Mouse (Mus musculus) spleen, adult 2 months (tissue): Measurements from ENCODE around the gene Gm49373. TPM values are rescaled to one million over a fixed set of nuclear protein-coding genes. Genes with fewer than 3 reads are reported as not detected.
"Not testable (repeated sequence)": the region's sequence is repeated elsewhere in the genome, so short reads cannot be mapped to it uniquely, and the experiment has no call there.

ENCODE experiments used
- DNase-seq, 2 experiments: peaks; one replicate each; pipeline versions ENCODE4 v3.0.0 to v3.0.0-alpha.2; 2012 to 2021; ENCODE audit warnings: low spot score in 2 of 2, low read depth in 1 of 2
- H3K27ac ChIP-seq: fragments of 200-500 bp; 2 replicates; pipeline ENCODE4 v1.5.1; 2012; ENCODE audit warnings: low read length, inconsistent platforms; ENCODE audit not compliant: insufficient read depth
- H3K27me3 ChIP-seq: fragments of 200-500 bp; 2 replicates; pipeline ENCODE4 v1.6.1; 2012; ENCODE audit warnings: mild to moderate bottlenecking, moderate library complexity, low read length, inconsistent platforms; ENCODE audit not compliant: control insufficient read depth, insufficient read depth
- H3K36me3 ChIP-seq: fragments of 200-500 bp; 2 replicates; pipeline ENCODE4 v1.6.1; 2012; ENCODE audit warnings: mild to moderate bottlenecking, low read length, inconsistent platforms; ENCODE audit not compliant: control insufficient read depth, insufficient read depth
- H3K4me1 ChIP-seq: fragments of 200-500 bp; 2 replicates; pipeline ENCODE4 v1.6.1; 2011; ENCODE audit warnings: inconsistent platforms; ENCODE audit not compliant: control insufficient read depth, insufficient read depth, insufficient read length
- H3K4me3 ChIP-seq: fragments of 200-500 bp; 2 replicates; pipeline ENCODE4 v1.5.1; 2011; ENCODE audit warnings: mild to moderate bottlenecking, inconsistent platforms; ENCODE audit not compliant: insufficient read depth, insufficient read length; ENCODE audit errors: extremely low read depth
- CTCF ChIP-seq: fragments of 200-500 bp; IDR thresholded peaks from 2 replicates; pipeline ENCODE4 v1.5.1; 2011; ENCODE audit warnings: mild to moderate bottlenecking, inconsistent platforms; ENCODE audit not compliant: insufficient read depth, insufficient read length, insufficient replicate concordance; ENCODE audit errors: extremely low read depth
- POLR2A ChIP-seq: fragments of 200-500 bp; IDR thresholded peaks from 2 replicates; pipeline ENCODE4 v1.6.1; 2011; ENCODE audit warnings: low read depth, low read length, inconsistent platforms
- WGBS: fragments of 180-500 bp; shearing (Covaris S2); methylation state at CpG from one replicate; pipeline ENCODE4 v1.1.7; 2018; 5-methylcytosine and 5-hydroxymethylcytosine counted together
- polyA plus RNA-seq: library from polyadenylated mRNA; depleted of rRNA; stranded (reverse); fragments of >200 nt; gene quantifications from 2 replicates; pipeline ENCODE4 v1.2.3, GENCODE M21; 2012

Gene Gm49373
- polyA plus RNA-seq, 1 experiment: 0.19 TPM

DNA sequence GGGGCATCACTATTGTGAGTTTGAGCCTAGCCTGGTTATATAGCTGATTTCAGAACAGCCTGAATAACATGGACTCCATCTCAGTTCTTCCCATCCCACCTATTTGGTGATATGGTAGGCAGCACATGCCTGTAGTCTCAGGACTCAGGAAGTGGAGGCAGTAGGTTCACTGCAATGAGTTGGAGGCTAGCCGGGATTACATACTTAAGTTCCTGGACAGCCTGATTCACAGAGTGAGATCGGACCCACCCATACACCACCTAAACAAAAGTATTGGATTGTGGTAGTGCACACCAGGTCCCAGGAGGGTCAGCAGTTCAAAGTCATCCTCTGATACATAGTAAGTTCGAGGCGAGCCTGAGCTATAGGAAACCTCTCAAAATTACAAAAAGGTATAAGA lies 255 bp downstream of the Gm49373 start:
- TF ChIP-seq POLR2A (no peak), CTCF (no peak)
- peak overlapping the region; percentile 77 for H3K4me3 ChIP-seq
- H3K4me1 ChIP-seq: peaks cover 6% of the 10 kb centered on the region; the same call in 1 of the 2 replicates
- WGBS: 10% methylated on average over 4 of the region's 4 CpGs
- H3K27ac ChIP-seq: no peak overlapping the region
- no peaks in the 10 kb centered on the region for H3K27me3 ChIP-seq
- peaks cover 10% of the 10 kb centered on the region for H3K36me3 ChIP-seq
- DNase-seq: no peak

DNA sequence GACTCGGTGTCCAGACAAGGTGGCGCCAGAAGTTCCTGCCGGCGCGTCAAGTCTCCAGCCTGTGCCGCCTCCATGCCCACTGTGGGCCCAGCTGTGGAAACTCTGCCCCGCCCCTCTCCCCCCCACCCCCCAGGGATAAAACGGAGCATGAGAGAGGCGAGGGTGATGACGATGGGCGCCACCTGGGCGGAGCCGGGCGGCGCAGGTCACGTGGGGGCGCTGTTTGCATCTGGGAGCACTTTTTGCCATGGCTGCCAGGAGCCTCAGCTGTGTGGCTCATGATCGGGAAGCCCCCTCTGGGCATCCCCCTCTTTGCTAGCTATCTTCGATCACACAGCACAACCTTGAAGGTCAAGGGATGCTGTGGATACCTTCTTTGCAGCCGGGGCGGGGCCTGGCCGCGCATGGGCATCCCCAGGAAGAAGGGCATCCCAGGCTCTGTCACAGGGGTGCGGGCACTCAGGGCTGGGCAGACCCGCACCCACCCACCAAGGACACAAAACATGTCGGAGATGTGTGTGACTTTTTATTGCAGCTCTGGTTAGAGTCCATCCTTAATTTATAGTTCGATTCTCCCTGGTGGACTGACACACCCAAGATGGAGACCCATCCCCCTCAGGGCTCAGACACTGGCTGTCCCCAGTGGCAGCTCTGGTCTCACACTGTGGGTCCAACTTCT lies 5.8 kb downstream of the Gm49373 start, which contains the start of gene Zglp1:
Gene Zglp1, minus strand, starts transcription at position 88 of the 679 bp plus-strand sequence.
- no peaks in the 10 kb centered on the region for H3K27me3 ChIP-seq
- DNase-seq: no peak
- no peaks in the 10 kb centered on the region; the same call in 1 of the 2 replicates for H3K4me1 ChIP-seq
- no peak within 1 kb of the TSS for H3K4me3 ChIP-seq
- no peak within 1 kb of the TSS for H3K27ac ChIP-seq
- WGBS: 93% methylated on average over 27 of the region's 27 CpGs
- TF ChIP-seq POLR2A (no peak), CTCF (no peak)
- H3K36me3 ChIP-seq: peaks cover 13% of the 10 kb centered on the region

DNA sequence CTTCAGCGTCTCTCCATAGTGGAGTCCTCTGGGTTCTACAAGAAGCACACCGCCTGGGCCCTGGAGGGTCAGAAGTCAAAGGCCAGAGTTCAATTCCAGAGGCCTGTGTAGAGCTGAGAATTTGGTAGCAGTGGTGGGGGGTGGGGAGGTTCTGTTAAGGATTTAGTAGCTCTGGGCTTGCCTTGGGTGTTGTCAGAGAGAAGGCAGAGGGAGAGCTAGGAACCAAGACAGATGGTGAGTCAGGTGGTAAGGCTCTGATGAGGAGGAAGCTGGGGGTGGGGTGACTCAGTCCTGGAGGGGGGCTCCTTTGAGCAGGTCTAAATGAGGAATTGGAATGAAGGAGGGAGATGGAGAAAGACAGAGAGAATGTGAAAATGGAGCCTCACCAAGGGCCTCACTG lies 10.0 kb downstream of the Gm49373 start:
- 93% methylated on average over 2 of the region's 2 CpGs for WGBS
- Histone ChIP-seq H3K27ac (no peak overlapping the region), H3K4me1 (no peaks in the 10 kb centered on the region), H3K36me3 (peaks cover 13% of the 10 kb centered on the region), H3K4me3 (no peak overlapping the region), H3K27me3 (no peaks in the 10 kb centered on the region)
- no peak for TF ChIP-seq POLR2A
- no peak for TF ChIP-seq CTCF
- DNase-seq: no peak

DNA sequence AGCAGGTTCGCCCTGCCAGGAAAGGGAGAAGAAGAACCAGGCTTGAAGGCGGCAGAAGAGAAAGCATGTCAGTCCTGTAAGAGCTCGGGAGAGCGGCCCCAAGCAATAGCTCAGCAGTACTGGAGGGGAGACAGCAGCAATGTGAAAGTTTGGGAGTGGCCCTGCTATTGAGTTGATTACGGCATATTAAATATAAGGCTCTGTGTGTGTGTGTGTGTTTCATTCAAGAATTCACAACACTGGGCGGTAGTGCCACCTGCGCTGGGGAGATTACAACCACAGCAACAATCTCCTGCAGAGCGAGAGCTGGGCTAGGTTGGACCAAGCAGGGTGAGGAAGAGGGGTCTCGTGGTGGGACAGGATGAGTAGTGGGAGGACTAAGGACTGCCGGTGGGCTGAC lies 21.3 kb downstream of the Gm49373 start:
- WGBS: 73% methylated on average over 10 of the region's 10 CpGs
- no peak for DNase-seq
- no peaks in the 10 kb centered on the region for H3K36me3 ChIP-seq
- no peak overlapping the region for H3K4me3 ChIP-seq
- no peaks in the 10 kb centered on the region for H3K27me3 ChIP-seq
- no peaks in the 10 kb centered on the region for H3K4me1 ChIP-seq
- TF ChIP-seq CTCF: no peak
- TF ChIP-seq POLR2A: no peak
- H3K27ac ChIP-seq: no peak overlapping the region

DNA sequence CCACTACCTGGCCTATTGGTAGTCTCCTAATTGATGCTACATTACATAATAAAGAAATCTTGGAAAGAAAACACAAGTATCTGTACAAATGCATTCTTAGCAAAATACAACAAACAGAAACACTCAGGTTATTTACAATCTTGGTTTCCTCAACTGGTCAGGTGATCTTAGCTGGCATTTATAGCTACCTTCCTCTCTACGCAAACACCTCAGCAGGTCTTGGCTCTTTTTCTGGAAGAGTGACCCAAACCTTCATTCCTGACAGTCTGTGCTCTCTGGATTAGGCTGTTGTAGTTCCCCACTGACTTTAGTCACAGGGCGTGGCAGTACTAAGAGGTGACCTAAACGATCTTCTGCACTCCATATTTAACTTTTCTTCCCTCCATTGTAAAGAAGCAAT lies 27.7 kb downstream of the Gm49373 start:
- no peak overlapping the region for H3K4me3 ChIP-seq

DNA sequence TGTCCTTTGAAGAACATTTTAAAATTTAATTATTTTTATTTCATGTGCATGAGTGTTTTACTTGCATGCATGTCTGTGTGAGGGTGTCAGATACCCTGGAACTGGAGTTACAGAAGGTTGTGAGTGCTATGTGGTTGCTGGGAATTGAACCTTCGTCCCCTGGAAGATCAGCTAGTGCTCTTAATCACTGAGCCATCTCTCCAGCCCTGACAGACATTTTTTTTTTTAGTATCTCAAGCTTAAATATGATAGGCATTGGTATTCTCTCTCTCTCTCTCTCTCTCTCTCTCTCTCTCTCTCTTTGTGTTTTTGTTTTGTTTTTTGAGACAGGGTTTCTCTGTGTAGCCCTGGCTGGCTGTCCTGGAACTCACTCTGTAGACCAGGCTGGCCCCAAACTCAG lies 28.1 kb downstream of the Gm49373 start:
- not testable (repeated sequence) for H3K27ac ChIP-seq, H3K4me1 ChIP-seq, H3K4me3 ChIP-seq, DNase-seq, H3K36me3 ChIP-seq, H3K27me3 ChIP-seq
- 69% methylated on average over 1 of the region's 1 CpGs for WGBS

More for the DNA sequence above, 27.7 kb downstream of the Gm49373 start:
- TF ChIP-seq POLR2A (no peak), CTCF (no peak)
- Histone ChIP-seq H3K27ac (no peak overlapping the region), H3K27me3 (no peaks in the 10 kb centered on the region), H3K4me1 (no peaks in the 10 kb centered on the region), H3K36me3 (no peaks in the 10 kb centered on the region)
- DNase-seq: no peak
- 78% methylated on average over 3 of the region's 3 CpGs for WGBS

DNA sequence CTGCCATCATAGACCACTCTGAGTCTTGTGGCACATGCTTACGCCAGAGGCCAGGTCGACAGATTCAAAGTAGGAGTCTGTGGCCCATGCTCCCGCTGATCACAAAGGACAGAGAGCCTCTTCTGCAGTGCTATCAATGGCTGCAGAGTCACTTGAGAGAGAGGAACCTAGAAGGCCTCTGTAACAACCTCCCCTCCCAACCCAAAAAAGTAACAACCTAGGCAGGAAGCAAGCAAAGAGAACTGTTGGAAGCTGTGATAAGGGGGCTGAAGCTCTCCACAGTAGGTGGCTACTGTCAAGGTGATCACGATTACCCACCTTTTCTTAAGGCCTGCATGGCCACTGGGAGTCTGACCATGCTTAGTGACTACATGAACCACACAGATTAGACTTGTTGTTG lies 29.3 kb downstream of the Gm49373 start:
- Histone ChIP-seq H3K4me1 (no peaks in the 10 kb centered on the region), H3K36me3 (no peaks in the 10 kb centered on the region), H3K27ac (no peak overlapping the region), H3K27me3 (peaks cover under 1% of the 10 kb centered on the region; the same call in 1 of the 2 replicates), H3K4me3 (no peak overlapping the region)
- TF ChIP-seq CTCF: no peak
- no peak for TF ChIP-seq POLR2A
- no peak for DNase-seq
- WGBS: 82% methylated on average over 4 of the region's 4 CpGs
